Mouse (Mus musculus): Measurements from ENCODE around the gene Defa30. TPM values are rescaled to one million over a fixed set of nuclear protein-coding genes. Genes with fewer than 3 reads are reported as not detected.
"Not testable (repeated sequence)": the region's sequence is repeated elsewhere in the genome, so short reads cannot be mapped to it uniquely, and the experiment has no call there.

Defa30 gene
- not detected in 2 replicates for polyA plus RNA-seq (2016; fragmentation: Nextera tagmentation; extraction: Ambion mirVana)

GRCm38 (mm10) chr8:21134342-21134741 is at the start of gene Defa30:
TSS of gene Defa30 (plus strand) at chr8:21134642.
- 60% methylated on average over 3 of the region's 3 CpGs for WGBS
- not testable (repeated sequence) for H3K9ac ChIP-seq; H3K27ac ChIP-seq; H3K4me1 ChIP-seq; H3K4me3 ChIP-seq; ATAC-seq (ENCODE audit: low FRiP score); H3K36me3 ChIP-seq; H3K9me3 ChIP-seq (replicated peaks); H3K4me2 ChIP-seq (replicated peaks); H3K27me3 ChIP-seq

- no peaks in the 10 kb centered on the region for H3K4me1 ChIP-seq
- H3K36me3 ChIP-seq = no peaks in the 10 kb centered on the region
- H3K4me2 ChIP-seq (replicated peaks) = no peak overlapping the region
- 42% methylated on average over 4 of the region's 4 CpGs for WGBS
- no peak overlapping the region for H3K9ac ChIP-seq
- no peaks in the 10 kb centered on the region for H3K27me3 ChIP-seq
- no peak overlapping the region for H3K27ac ChIP-seq
- no peak for ATAC-seq (ENCODE audit: low FRiP score)
- no peak overlapping the region for H3K4me3 ChIP-seq
- H3K9me3 ChIP-seq (replicated peaks) = peaks cover 3% of the 10 kb centered on the region; the same call in 1 of the 2 replicates
Measured at GRCm38 (mm10) chr8:21093106-21093505, 41.3 kb upstream of the Defa30 start.

DNA sequence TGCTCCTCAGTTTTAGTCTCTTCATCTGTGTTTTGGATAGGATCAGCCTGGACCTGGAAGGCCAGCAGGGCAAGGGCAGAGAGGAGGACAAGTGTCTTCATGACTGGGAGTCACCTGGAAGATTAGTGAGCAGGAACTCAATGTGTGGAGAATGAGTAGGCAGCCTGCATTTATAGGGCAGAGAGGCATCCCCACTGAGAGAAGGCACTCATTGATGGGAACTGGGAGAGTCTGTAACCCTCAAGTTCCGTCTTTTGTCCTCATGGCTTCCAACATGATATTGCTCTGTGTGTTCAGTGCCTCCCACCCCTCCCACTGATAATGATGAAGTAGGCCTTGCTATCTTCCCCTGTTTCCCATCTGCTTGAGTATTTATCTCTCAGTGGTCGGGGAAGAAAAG is 38.5 kb upstream of the Defa30 start, which contains the start of gene Gm14851:
Gm14851 (minus strand) TSS at position 101 of the 400 bp plus-strand sequence.
- not testable (repeated sequence) for H3K27ac ChIP-seq; H3K9me3 ChIP-seq (replicated peaks); H3K27me3 ChIP-seq; ATAC-seq (ENCODE audit: low FRiP score); H3K9ac ChIP-seq; H3K4me2 ChIP-seq (replicated peaks); H3K36me3 ChIP-seq; H3K4me3 ChIP-seq; H3K4me1 ChIP-seq
- WGBS = 100% methylated on average over 1 of the region's 2 CpGs

- not testable (repeated sequence) for H3K27ac ChIP-seq; H3K4me3 ChIP-seq; H3K9me3 ChIP-seq (replicated peaks); H3K4me1 ChIP-seq; H3K36me3 ChIP-seq; H3K9ac ChIP-seq; H3K4me2 ChIP-seq (replicated peaks); H3K27me3 ChIP-seq; ATAC-seq (ENCODE audit: low FRiP score)
- WGBS = no CpG with 5 or more reads among the region's 1 CpGs
Measured at GRCm38 (mm10) chr8:21161977-21162376, 27.5 kb downstream of the Defa30 start, which contains the start of gene Defa22. TSS of gene Defa22 (plus strand) at chr8:21162277.

Other genes with a start within 250 kb of the Defa30 start
- gene Defb33, start 242.0 kb upstream of the Defa30 start, polyA plus RNA-seq (2016; fragmentation: Nextera tagmentation; extraction: Ambion mirVana) = not detected in 2 replicates
- not detected in 2 replicates for gene Gm15056, start 232.0 kb upstream of the Defa30 start, polyA plus RNA-seq (2016; fragmentation: Nextera tagmentation; extraction: Ambion mirVana)
- gene Gm6040, start 212.6 kb upstream of the Defa30 start, polyA plus RNA-seq (2016; fragmentation: Nextera tagmentation; extraction: Ambion mirVana) = not detected in 2 replicates
- gene AY761185, start 189.9 kb upstream of the Defa30 start, polyA plus RNA-seq (2016; fragmentation: Nextera tagmentation; extraction: Ambion mirVana) = not detected in 2 replicates
- not detected in 2 replicates for gene Defa21, start 109.1 kb upstream of the Defa30 start, polyA plus RNA-seq (2016; fragmentation: Nextera tagmentation; extraction: Ambion mirVana)
- gene Defa23, start 79.6 kb upstream of the Defa30 start, polyA plus RNA-seq (2016; fragmentation: Nextera tagmentation; extraction: Ambion mirVana) = not detected in 2 replicates
- gene Defa35, start 69.6 kb upstream of the Defa30 start, polyA plus RNA-seq (2016; fragmentation: Nextera tagmentation; extraction: Ambion mirVana) = not detected in 2 replicates
- gene Defa25, start 50.2 kb upstream of the Defa30 start, polyA plus RNA-seq (2016; fragmentation: Nextera tagmentation; extraction: Ambion mirVana) = not detected in 2 replicates
- gene Gm14851, start 38.6 kb upstream of the Defa30 start, polyA plus RNA-seq (2016; fragmentation: Nextera tagmentation; extraction: Ambion mirVana) = not detected in 2 replicates
- not detected in 2 replicates for gene Defa22, start 27.6 kb downstream of the Defa30 start, polyA plus RNA-seq (2016; fragmentation: Nextera tagmentation; extraction: Ambion mirVana)
- gene Defa31, start 57.0 kb downstream of the Defa30 start, polyA plus RNA-seq (2016; fragmentation: Nextera tagmentation; extraction: Ambion mirVana) = not detected in 2 replicates
- gene Gm15293, start 66.9 kb downstream of the Defa30 start, polyA plus RNA-seq (2016; fragmentation: Nextera tagmentation; extraction: Ambion mirVana) = not detected in 2 replicates
- not detected in 2 replicates for gene Gm15292, start 115.1 kb downstream of the Defa30 start, polyA plus RNA-seq (2016; fragmentation: Nextera tagmentation; extraction: Ambion mirVana)
- gene Defa27, start 180.9 kb downstream of the Defa30 start, polyA plus RNA-seq (2016; fragmentation: Nextera tagmentation; extraction: Ambion mirVana) = not detected in 2 replicates
- not detected in 2 replicates for gene Defa29, start 192.4 kb downstream of the Defa30 start, polyA plus RNA-seq (2016; fragmentation: Nextera tagmentation; extraction: Ambion mirVana)
- not detected in 2 replicates for gene Defa2, start 243.9 kb downstream of the Defa30 start, polyA plus RNA-seq (2016; fragmentation: Nextera tagmentation; extraction: Ambion mirVana)

All from hindbrain, embryonic 12.5 days (tissue).